Mouse (Mus musculus) thymus, adult 18-20 months (tissue): ENCODE measurements around the gene Rpp14.
A peak's percentile ranks its signal among the peaks of the same experiment; 100 is the strongest.

Experiments used
- DNase-seq, 2 experiments: peaks; one replicate each; pipeline ENCODE4 v3.0.0; 2022; ENCODE audit warnings: mixed read lengths in 2 of 2

Rpp14 gene

GRCm38 (mm10) chr14:8062076-8062475, 18.1 kb upstream of the Rpp14 start:
- DNase-seq = no peak

- no peak for DNase-seq
These were observed 17.4 kb upstream of the Rpp14 start for GRCm38 (mm10) chr14:8062537-8063301.

- no peak for DNase-seq
These were observed 16.1 kb upstream of the Rpp14 start for GRCm38 (mm10) chr14:8063835-8064785.

- no peak for DNase-seq
These were observed 551 bp downstream of the Rpp14 start for GRCm38 (mm10) chr14:8080718-8081117.

- no peak for DNase-seq
These were observed 2.8 kb downstream of the Rpp14 start for GRCm38 (mm10) chr14:8082949-8083348.

- DNase-seq = no peak
These were observed 8.8 kb downstream of the Rpp14 start for GRCm38 (mm10) chr14:8089016-8089415.

- DNase-seq = no peak
These were observed 12.4 kb downstream of the Rpp14 start for GRCm38 (mm10) chr14:8092573-8092972.

- DNase-seq = no peak
These were observed 13.3 kb downstream of the Rpp14 start for GRCm38 (mm10) chr14:8093427-8093826.

GRCm38 (mm10) chr14:8094931-8095561, 14.9 kb downstream of the Rpp14 start:
- no peak for DNase-seq

GRCm38 (mm10) chr14:8095562-8095950, 15.4 kb downstream of the Rpp14 start:
- DNase-seq = no peak

- DNase-seq = peak; percentile 88 to 89
These were observed 18.0 kb downstream of the Rpp14 start, which contains the start of gene Pxk for GRCm38 (mm10) chr14:8097978-8098686. TSS of gene Pxk (plus strand) at chr14:8098211.

- no peak for DNase-seq
These were observed 18.5 kb downstream of the Rpp14 start for GRCm38 (mm10) chr14:8098687-8098995.

- DNase-seq = no peak
These were observed 19.4 kb downstream of the Rpp14 start for GRCm38 (mm10) chr14:8099561-8100021.

GRCm38 (mm10) chr14:8101886-8102285, 21.7 kb downstream of the Rpp14 start:
- no peak for DNase-seq

GRCm38 (mm10) chr14:8102676-8103075, 22.5 kb downstream of the Rpp14 start:
- DNase-seq = no peak

- DNase-seq = no peak
These were observed 27.9 kb downstream of the Rpp14 start for GRCm38 (mm10) chr14:8108047-8108446.

- no peak for DNase-seq
These were observed 28.8 kb downstream of the Rpp14 start for GRCm38 (mm10) chr14:8108976-8109375.

GRCm38 (mm10) chr14:8111545-8111944, 31.4 kb downstream of the Rpp14 start:
- DNase-seq = no peak

- no peak for DNase-seq
These were observed 31.9 kb downstream of the Rpp14 start for GRCm38 (mm10) chr14:8112036-8112435.

- no peak for DNase-seq
These were observed 33.4 kb downstream of the Rpp14 start for GRCm38 (mm10) chr14:8113616-8114015.

GRCm38 (mm10) chr14:8114306-8114705, 34.1 kb downstream of the Rpp14 start:
- no peak for DNase-seq

- DNase-seq = no peak
These were observed 34.6 kb downstream of the Rpp14 start for GRCm38 (mm10) chr14:8114756-8115155.

GRCm38 (mm10) chr14:8115772-8116171, 35.6 kb downstream of the Rpp14 start:
- DNase-seq = no peak
